Mouse (Mus musculus): ENCODE measurements at regions not wholly inside any gene's neighbourhood (a gene's known extent, or its start where the extent isn't known, plus 50 kb on each side); places are given as distances from the start of the nearest gene placed in this dataset.
"Not testable (repeated sequence)": the region's sequence is repeated elsewhere in the genome, so short reads cannot be mapped to it uniquely, and the experiment has no call there.

DNA sequence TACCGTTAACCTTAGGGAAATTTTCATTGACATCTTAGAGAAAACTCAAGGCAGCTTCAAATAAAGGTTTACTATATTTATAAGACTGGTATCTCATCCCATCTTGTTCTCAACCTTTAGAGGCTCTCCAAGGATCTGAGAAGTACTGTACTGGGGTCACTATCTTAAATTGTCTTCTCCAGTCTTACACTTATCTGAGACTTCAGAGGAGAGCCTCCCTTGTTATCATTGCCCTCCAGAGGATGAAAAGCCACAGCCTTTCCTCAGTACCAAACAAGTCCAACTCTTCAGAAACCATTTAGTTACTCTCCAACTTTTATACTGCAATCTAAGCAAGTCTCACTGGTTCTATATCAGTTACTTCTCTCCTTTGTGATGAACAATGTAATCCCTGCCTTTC, 376.3 kb downstream of the Fbxo8 start:
- DNase-seq (ENCODE audit: extremely low spot score) = no peak

DNA sequence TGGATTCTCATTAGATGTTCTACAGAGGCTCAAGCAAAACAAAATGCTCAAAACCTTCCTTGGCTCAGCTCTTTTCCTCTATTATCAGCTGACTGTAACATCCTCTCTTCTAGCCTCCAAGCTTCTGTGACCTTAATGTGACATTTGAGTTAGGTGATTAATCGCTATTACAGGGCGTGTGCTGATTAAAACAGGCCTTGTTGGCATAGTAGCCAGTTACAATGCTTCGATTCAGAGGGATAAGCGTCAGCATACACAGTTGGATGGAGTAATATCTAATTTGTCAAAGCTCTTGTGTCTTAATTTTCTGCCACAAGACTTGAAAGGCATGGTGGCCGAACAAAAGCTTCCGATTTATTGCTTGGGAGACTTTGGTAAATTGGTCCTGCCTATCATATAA, 378.2 kb downstream of the Fbxo8 start:
- no peak for DNase-seq (ENCODE audit: extremely low spot score)

GRCm38 (mm10) chr8:56932421-56932820, 381.5 kb downstream of the Fbxo8 start:
- no peak for DNase-seq (ENCODE audit: extremely low spot score)

DNA sequence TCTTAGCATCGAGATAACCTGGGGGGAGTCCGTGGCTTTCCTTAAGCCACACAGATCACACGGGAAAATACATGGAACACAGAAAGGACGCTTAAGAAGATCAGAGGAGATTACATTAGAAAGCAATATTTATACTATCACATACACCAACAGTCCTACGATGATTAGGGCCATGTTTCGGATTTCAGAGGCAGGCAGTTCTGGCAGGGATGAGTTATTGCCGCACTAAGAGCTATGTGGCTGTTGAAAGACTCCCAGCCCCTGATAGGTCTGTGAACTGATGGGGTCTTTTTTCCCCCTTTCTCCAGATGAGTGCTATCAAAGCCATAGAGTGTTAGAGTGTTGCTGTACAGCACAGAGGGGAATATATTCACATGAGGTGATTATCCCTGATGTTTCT, 358.6 kb upstream of the Hand2 start:
- no peak for DNase-seq (ENCODE audit: extremely low spot score)

DNA sequence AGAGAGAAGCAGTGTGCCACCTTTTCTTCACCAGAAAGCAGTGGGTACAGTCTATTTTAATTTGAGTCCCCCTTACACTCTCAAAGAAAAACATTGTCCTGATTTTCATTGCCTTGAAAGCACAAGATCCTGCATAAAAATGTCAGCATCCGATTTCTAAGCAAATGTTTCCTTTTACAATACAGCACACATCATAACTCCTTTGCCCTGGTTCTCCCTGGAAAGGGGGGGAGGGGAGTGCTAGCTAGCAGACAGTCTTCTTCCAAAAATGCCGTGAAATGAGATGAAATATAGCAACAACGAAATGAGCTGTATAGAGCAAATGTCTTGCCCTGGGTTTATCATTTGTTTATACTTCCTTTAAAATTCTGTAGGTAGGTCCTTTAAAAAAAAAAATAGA, 350.5 kb upstream of the Hand2 start:
- no peak for DNase-seq (ENCODE audit: extremely low spot score)

GRCm38 (mm10) chr8:56978994-56979393, 341.8 kb upstream of the Hand2 start:
- DNase-seq (ENCODE audit: extremely low spot score) = no peak

DNA sequence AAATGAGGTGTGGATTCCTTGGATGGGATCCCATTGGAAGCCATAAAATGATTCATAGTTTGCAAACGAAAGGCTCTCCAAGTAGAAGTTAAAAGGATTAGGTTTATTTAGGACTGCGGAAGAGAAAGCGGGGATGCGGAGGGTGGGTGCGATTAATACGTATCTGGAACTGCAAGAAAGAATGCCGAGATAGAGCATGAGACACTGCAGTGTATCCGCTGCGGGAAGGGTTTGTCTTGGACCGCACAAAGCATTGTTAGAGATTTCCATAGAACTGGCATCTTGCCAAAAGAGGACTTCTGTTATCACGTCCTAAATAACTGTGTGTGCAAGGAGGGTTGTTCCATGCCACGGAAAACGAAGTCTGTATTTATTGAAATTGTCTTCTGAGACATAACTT, 341.4 kb upstream of the Hand2 start:
- DNase-seq (ENCODE audit: extremely low spot score) = no peak

GRCm38 (mm10) chr8:57010318-57011024, 310.3 kb upstream of the Hand2 start:
- no peak for DNase-seq (ENCODE audit: extremely low spot score)

DNA sequence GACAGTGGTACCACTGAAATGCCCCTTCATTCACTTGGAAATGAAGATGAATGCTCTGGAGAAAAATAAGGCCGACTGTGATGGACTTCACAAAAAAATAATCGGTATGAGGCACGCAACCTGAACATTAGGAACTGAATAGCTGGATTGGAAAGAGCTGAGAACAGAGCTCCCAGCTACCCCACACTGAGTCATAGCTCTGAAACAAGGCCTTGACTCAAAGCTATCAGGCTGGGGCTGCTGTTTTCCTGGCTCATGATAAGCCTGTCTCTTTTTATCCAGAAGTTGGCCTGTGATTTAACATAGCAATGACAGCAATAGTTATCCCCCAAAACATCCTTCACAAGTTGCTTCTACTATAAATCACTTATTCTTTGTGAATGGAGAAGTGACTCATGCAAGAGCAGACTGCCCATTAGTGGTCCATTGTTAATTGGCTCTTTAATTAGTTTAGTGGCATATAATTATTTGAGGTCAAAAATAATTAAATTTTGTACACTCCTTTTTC, 306.9 kb upstream of the Hand2 start:
- no peak for DNase-seq (ENCODE audit: extremely low spot score)

DNA sequence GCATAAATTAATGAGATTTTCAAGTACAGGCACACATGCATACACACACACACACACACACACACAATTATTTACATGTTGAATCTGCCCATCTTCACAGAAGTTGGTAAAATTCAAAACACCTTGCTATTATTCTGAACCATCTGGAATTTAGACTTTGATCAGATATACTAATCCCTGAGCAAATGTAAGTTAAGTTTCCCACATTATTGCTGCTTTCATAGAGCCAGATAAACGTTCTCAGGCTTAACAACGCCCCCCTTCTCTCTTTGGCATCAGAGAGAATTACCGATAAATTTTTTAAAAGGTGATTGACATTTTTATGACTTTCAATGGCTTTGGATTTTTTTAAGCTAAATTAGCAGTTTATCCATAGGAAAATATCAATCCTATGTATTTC, 304.5 kb upstream of the Hand2 start:
- no peak for DNase-seq (ENCODE audit: extremely low spot score)

DNA sequence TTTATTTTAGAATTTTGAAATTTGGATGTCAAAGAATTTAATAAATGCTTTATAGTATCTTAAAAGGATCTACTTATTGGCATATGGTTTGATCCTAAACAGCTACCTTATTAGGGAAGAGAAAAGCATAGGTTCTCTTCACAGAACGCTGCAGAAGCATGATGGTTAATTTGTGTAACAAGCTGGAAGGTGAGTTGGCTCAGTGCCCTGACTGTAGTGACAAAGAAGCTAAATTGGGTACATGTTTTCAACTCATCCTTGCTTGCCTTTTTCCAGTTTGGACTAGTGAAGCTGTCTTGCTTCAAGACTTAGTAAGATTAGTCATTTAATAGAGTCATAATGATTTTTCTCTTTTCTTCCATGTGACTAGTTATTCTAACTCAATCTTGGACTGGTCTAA, 292.7 kb upstream of the Hand2 start:
- not testable (repeated sequence) for DNase-seq (ENCODE audit: extremely low spot score)

DNA sequence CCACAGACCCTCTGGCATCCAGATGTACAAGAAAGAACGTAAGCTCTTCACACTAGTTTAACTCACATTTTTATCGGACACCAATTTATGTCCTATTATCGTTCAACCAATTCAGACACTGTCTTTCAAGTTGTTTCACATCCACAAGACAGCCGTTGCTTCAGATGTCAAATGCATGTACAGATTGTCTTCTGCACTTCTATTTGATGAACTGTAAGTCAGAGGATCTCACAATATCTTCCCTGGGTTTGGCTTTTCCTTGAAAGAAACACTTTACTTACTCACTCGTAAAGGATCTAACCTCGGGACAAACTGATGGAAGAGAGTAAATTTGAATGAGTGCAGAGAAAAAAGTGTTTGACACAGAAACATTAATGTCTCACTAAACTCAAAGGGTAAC, 272.3 kb upstream of the Hand2 start:
- DNase-seq (ENCODE audit: extremely low spot score) = no peak

DNA sequence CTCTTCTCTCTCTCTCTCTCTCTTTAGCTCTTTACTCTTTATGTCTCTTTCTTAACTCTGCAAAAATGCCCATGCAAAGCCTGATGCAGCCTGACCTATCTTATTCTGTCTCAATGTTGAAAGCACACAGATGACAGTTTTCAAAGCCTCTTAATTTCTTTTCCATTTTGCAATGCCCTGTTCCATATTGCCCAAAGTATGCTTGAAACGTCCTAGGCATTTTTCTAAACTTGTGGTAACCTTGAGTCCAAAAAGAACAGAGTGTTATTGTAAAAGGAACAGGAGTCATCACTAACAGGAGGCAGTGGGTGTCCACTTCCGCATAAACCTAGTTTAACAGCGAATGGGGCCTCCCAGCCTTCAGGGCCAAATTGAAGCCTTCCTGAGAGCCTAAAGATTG, 271.9 kb upstream of the Hand2 start:
- no peak for DNase-seq (ENCODE audit: extremely low spot score)

DNA sequence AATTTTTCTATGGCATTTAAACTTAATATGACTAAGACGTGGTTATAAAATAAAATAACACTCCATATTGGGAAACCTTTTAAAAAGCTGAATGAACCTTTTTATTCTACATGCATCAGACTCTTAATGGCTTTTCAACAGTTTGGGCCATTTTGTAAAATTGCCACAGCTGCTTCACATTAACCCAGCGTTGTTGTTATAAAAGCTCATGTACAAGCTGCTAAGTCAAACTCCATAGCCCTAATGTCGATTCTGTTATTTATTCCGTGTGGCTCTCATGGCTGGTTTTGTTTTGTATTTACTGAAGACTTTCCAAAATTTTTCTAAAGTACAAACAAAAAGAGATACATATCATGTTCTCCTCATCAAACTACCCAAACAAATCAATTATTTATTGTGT, 268.1 kb upstream of the Hand2 start:
- no peak for DNase-seq (ENCODE audit: extremely low spot score)

DNA sequence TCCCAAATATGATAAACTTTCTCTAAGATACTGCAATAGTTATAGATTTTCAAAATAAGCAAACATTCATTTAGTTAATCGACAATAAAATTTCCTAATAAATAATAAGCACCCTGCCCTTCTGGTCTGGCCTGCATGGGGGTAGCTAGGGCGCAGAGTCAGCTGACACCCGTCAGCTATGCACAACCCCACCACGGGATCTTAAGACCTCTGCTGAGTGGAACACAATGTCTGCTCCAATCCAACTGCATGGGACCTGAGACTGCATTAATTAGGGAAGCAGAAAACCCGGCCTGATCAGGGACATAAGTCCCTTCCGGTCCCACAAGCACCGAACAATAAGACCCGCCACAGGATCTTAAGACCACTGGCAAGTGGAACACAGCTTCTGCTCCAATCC, 243.8 kb upstream of the Hand2 start:
- DNase-seq (ENCODE audit: extremely low spot score) = no peak

DNA sequence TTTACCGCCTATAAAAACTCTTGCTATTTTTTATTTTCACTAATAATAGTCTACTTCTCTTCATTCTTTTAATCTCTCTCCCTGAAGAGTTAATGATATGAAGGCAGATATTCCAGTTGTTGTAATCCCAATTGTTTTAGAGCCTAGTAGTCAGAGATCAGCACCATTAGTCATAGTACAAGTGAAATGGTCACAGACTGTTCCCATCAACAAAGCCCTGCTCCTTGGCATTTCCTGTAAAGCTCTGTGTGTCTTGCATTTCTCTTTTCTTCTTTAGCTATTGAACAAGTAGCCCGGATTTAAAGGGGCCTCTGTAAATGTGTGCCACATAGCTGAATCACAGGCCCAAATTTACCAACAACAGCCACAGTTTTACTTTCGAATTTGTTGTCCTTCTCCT, 234.0 kb upstream of the Hand2 start:
- DNase-seq (ENCODE audit: extremely low spot score) = no peak

- no peak for DNase-seq (ENCODE audit: extremely low spot score)
These were observed 228.4 kb upstream of the Hand2 start for GRCm38 (mm10) chr8:57092403-57092802.

- DNase-seq (ENCODE audit: extremely low spot score) = no peak
These were observed 225.6 kb upstream of the Hand2 start for GRCm38 (mm10) chr8:57095169-57095568.

GRCm38 (mm10) chr8:57110765-57111402, 209.9 kb upstream of the Hand2 start:
- not testable (repeated sequence) for DNase-seq (ENCODE audit: extremely low spot score)

DNA sequence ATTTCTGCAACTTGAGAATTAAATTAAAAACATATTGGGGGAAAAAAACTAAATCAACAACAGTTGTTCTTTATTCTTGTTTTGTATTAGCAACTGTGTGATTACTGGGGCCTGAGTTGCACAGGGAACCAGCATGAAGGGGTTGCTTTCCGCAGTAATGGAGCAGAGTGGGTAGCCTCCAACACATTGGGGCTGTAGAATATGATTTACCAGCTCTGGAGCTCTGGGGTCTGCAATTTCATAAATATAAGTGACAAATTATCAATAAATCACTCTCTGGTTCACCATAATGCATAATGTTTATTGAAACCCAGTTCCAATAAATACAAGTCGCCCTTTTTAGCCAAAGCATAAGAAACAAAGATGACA, 209.4 kb upstream of the Hand2 start:
- DNase-seq (ENCODE audit: extremely low spot score) = no peak

GRCm38 (mm10) chr8:57113915-57114314, 206.9 kb upstream of the Hand2 start:
- DNase-seq (ENCODE audit: extremely low spot score) = no peak

DNA sequence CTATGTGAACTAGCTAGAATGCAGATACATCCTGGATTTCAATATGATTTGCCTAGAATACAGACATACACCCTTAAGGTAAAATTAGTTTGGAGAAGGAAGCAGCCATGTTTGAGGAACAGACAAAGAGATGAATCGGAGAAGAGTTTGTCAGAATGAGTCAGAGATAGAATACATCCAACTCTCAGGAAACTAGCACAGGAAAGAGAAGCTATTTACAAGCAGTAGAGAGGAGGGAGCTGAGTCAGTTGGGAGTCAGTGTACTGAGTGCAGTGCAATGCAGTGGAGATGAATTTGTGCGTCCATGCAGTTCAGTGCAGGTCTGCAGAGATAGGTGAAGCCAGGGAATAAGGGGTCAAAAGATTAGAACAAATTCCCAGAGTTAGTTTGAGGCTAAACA, 205.5 kb upstream of the Hand2 start:
- DNase-seq (ENCODE audit: extremely low spot score) = no peak

DNA sequence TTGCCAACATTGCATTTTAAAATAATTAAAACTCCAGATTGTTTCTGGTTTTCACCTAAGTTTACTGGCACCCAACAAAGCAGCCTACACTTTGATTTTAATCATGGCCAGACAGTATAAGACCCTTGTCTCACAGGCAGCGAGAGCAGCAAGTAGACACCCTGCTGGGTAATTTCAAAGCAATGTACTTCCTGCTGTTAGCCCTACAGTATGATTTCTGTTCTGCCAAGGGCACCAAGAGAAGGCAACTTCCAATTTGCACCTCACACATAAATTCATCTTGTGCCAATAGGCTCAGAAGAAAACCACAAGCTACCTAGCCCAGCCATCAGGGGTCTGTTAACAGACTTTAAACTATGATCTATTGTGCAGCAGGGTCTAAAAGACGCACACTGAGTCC, 186.7 kb upstream of the Hand2 start:
- DNase-seq (ENCODE audit: extremely low spot score) = no peak

- DNase-seq (ENCODE audit: extremely low spot score) = no peak
These were observed 186.1 kb upstream of the Hand2 start for GRCm38 (mm10) chr8:57134726-57135125.
